Mouse (Mus musculus) T-helper 1 cell (primary cell): ENCODE data around the gene Znrf2.

Experiments
- in situ Hi-C: fragments of 300-600 bp; cut with MboI, MseI; formaldehyde crosslinking; loops from one replicate; pipeline ENCODE4 v1.15.1; 2025; ENCODE audit warnings: high pct_unique_total_duplicates

Znrf2 gene

GRCm38 (mm10) chr6:54906053-54907040 lies 89.6 kb downstream of the Znrf2 start:
- in situ Hi-C loops = no loop called here

- in situ Hi-C loops = no loop called here
Measured at GRCm38 (mm10) chr6:54914977-54915376, 98.3 kb downstream of the Znrf2 start.

- in situ Hi-C loops = no loop called here
Measured at GRCm38 (mm10) chr6:54916163-54916562, 99.4 kb downstream of the Znrf2 start.

- in situ Hi-C loops = no loop called here
Measured at GRCm38 (mm10) chr6:54916941-54917340, 100.2 kb downstream of the Znrf2 start.

GRCm38 (mm10) chr6:54917523-54917922 lies 100.8 kb downstream of the Znrf2 start:
- in situ Hi-C loops = no loop called here

GRCm38 (mm10) chr6:54918521-54918920 lies 101.8 kb downstream of the Znrf2 start:
- in situ Hi-C loops = no loop called here

GRCm38 (mm10) chr6:54924538-54924937 lies 107.8 kb downstream of the Znrf2 start:
- in situ Hi-C loops = loop anchor here (5.0 kb wide), 2 partner anchors 53 to 253 kb away; partner anchors contain the start of gene Inmt

GRCm38 (mm10) chr6:54925736-54926440 lies 109.2 kb downstream of the Znrf2 start:
- in situ Hi-C loops = no loop called here

- in situ Hi-C loops = no loop called here
Measured at GRCm38 (mm10) chr6:54926899-54927298, 110.2 kb downstream of the Znrf2 start.

GRCm38 (mm10) chr6:54927946-54928345 lies 111.2 kb downstream of the Znrf2 start:
- in situ Hi-C loops = no loop called here

- in situ Hi-C loops = no loop called here
Measured at GRCm38 (mm10) chr6:54931641-54932040, 114.9 kb downstream of the Znrf2 start.

- in situ Hi-C loops = no loop called here
Measured at GRCm38 (mm10) chr6:54932526-54932925, 115.8 kb downstream of the Znrf2 start.

- in situ Hi-C loops = no loop called here
Measured at GRCm38 (mm10) chr6:54933216-54933615, 116.5 kb downstream of the Znrf2 start.

GRCm38 (mm10) chr6:54933866-54934265 lies 117.2 kb downstream of the Znrf2 start:
- in situ Hi-C loops = no loop called here

GRCm38 (mm10) chr6:54934313-54934712 lies 117.6 kb downstream of the Znrf2 start:
- in situ Hi-C loops = no loop called here

GRCm38 (mm10) chr6:54934930-54935329 lies 118.2 kb downstream of the Znrf2 start:
- in situ Hi-C loops = no loop called here

GRCm38 (mm10) chr6:54936496-54936895 lies 119.8 kb downstream of the Znrf2 start:
- in situ Hi-C loops = no loop called here

GRCm38 (mm10) chr6:54939631-54940030 lies 122.9 kb downstream of the Znrf2 start:
- in situ Hi-C loops = no loop called here

- in situ Hi-C loops = no loop called here
Measured at GRCm38 (mm10) chr6:54940126-54940525, 123.4 kb downstream of the Znrf2 start.

- in situ Hi-C loops = no loop called here
Measured at GRCm38 (mm10) chr6:54941149-54941548, 124.4 kb downstream of the Znrf2 start.
